Mouse (Mus musculus): Measurements from ENCODE around the gene Hoxa13. TPM values are rescaled to one million over a fixed set of nuclear protein-coding genes. Genes with fewer than 3 reads are reported as not detected.
A peak's percentile ranks its signal among the peaks of the same experiment; 100 is the strongest.

Gene Hoxa13
- polyA plus RNA-seq, 1 experiment from 2014 or later: 0.15 TPM

GRCm38 (mm10) chr6:52219234-52219942 is 41.3 kb downstream of the Hoxa13 start:
- no peak for ATAC-seq (replicated peaks; ENCODE audit: low FRiP score)
- no peaks in the 10 kb centered on the region for H3K36me3 ChIP-seq (ENCODE audit: control insufficient read depth, insufficient read depth, low read length)
- peaks cover 100% of the 10 kb centered on the region for H3K27me3 ChIP-seq (replicated peaks; ENCODE audit: control insufficient read depth, insufficient read depth, low read length)
- no peaks in the 10 kb centered on the region for H3K9me3 ChIP-seq (ENCODE audit: control insufficient read depth, low read length)
- H3K27ac ChIP-seq (ENCODE audit: low read depth, low read length): no peak overlapping the region
- no peak overlapping the region for H3K4me3 ChIP-seq (ENCODE audit: low read depth, low read length)
- H3K9ac ChIP-seq (ENCODE audit: low read depth, low read length): no peak overlapping the region
- no peak overlapping the region for H3K4me2 ChIP-seq
- no peak for DNase-seq (ENCODE audit: low spot score)
- 30% methylated on average over 9 of the region's 9 CpGs for WGBS
- H3K4me1 ChIP-seq (replicated peaks; ENCODE audit: control insufficient read depth, insufficient read depth, low read length): no peaks in the 10 kb centered on the region

- no peak for ATAC-seq (replicated peaks; ENCODE audit: low FRiP score)
- Histone ChIP-seq H3K27ac (ENCODE audit: low read depth, low read length) (no peak overlapping the region), H3K4me1 (replicated peaks; ENCODE audit: control insufficient read depth, insufficient read depth, low read length) (no peaks in the 10 kb centered on the region), H3K27me3 (replicated peaks; ENCODE audit: control insufficient read depth, insufficient read depth, low read length) (peaks cover 100% of the 10 kb centered on the region), H3K4me3 (ENCODE audit: low read depth, low read length) (no peak overlapping the region), H3K9ac (ENCODE audit: low read depth, low read length) (no peak overlapping the region), H3K36me3 (ENCODE audit: control insufficient read depth, insufficient read depth, low read length) (no peaks in the 10 kb centered on the region), H3K4me2 (no peak overlapping the region), H3K9me3 (ENCODE audit: control insufficient read depth, low read length) (no peaks in the 10 kb centered on the region)
- 8% methylated on average over 14 of the region's 14 CpGs for WGBS
- DNase-seq (ENCODE audit: low spot score): no peak
Measured at GRCm38 (mm10) chr6:52218643-52219215, 42.0 kb downstream of the Hoxa13 start.

- ATAC-seq (replicated peaks; ENCODE audit: low FRiP score): no peak
- 7% methylated on average over 23 of the region's 23 CpGs for WGBS
Measured at GRCm38 (mm10) chr6:52217895-52218642, 42.6 kb downstream of the Hoxa13 start.

GRCm38 (mm10) chr6:52217459-52217768 is 43.3 kb downstream of the Hoxa13 start:
- Histone ChIP-seq H3K36me3 (ENCODE audit: control insufficient read depth, insufficient read depth, low read length) (no peaks in the 10 kb centered on the region), H3K4me3 (ENCODE audit: low read depth, low read length) (peak overlapping the region; percentile 40), H3K9ac (ENCODE audit: low read depth, low read length) (no peak overlapping the region), H3K27ac (ENCODE audit: low read depth, low read length) (no peak overlapping the region), H3K9me3 (ENCODE audit: control insufficient read depth, low read length) (no peaks in the 10 kb centered on the region), H3K27me3 (replicated peaks; ENCODE audit: control insufficient read depth, insufficient read depth, low read length) (peaks cover 100% of the 10 kb centered on the region), H3K4me1 (replicated peaks; ENCODE audit: control insufficient read depth, insufficient read depth, low read length) (no peaks in the 10 kb centered on the region), H3K4me2 (peak overlapping the region; percentile 62)
- under 1% methylated on average over 25 of the region's 25 CpGs for WGBS
- DNase-seq (ENCODE audit: low spot score) (no peak), ATAC-seq (replicated peaks; ENCODE audit: low FRiP score) (no peak)

More at GRCm38 (mm10) chr6:52217895-52218642, 42.6 kb downstream of the Hoxa13 start:
- peak overlapping the region; percentile 40; the same call in 1 of the 2 replicates for H3K4me3 ChIP-seq (ENCODE audit: low read depth, low read length)
- DNase-seq (ENCODE audit: low spot score): no peak
- H3K9me3 ChIP-seq (ENCODE audit: control insufficient read depth, low read length): no peaks in the 10 kb centered on the region
- no peak overlapping the region for H3K27ac ChIP-seq (ENCODE audit: low read depth, low read length)
- no peaks in the 10 kb centered on the region for H3K36me3 ChIP-seq (ENCODE audit: control insufficient read depth, insufficient read depth, low read length)
- H3K4me2 ChIP-seq: peak overlapping the region; percentile 62
- H3K27me3 ChIP-seq (replicated peaks; ENCODE audit: control insufficient read depth, insufficient read depth, low read length): peaks cover 100% of the 10 kb centered on the region
- H3K9ac ChIP-seq (ENCODE audit: low read depth, low read length): no peak overlapping the region
- no peaks in the 10 kb centered on the region for H3K4me1 ChIP-seq (replicated peaks; ENCODE audit: control insufficient read depth, insufficient read depth, low read length)

- Histone ChIP-seq H3K36me3 (ENCODE audit: control insufficient read depth, insufficient read depth, low read length) (no peaks in the 10 kb centered on the region), H3K9me3 (ENCODE audit: control insufficient read depth, low read length) (no peaks in the 10 kb centered on the region), H3K4me3 (ENCODE audit: low read depth, low read length) (peak overlapping the region; percentile 40), H3K9ac (ENCODE audit: low read depth, low read length) (peak overlapping the region; percentile 12; the same call in 1 of the 2 replicates), H3K4me1 (replicated peaks; ENCODE audit: control insufficient read depth, insufficient read depth, low read length) (no peaks in the 10 kb centered on the region; the same call in 1 of the 2 replicates), H3K27ac (ENCODE audit: low read depth, low read length) (no peak overlapping the region), H3K4me2 (peak overlapping the region; percentile 62), H3K27me3 (replicated peaks; ENCODE audit: control insufficient read depth, insufficient read depth, low read length) (peaks cover 100% of the 10 kb centered on the region)
- no peak for DNase-seq (ENCODE audit: low spot score)
- 2% methylated on average over 60 of the region's 60 CpGs for WGBS
- ATAC-seq (replicated peaks; ENCODE audit: low FRiP score): no peak
Measured at GRCm38 (mm10) chr6:52216691-52217458, 43.8 kb downstream of the Hoxa13 start.

- Histone ChIP-seq H3K9ac (ENCODE audit: low read depth, low read length) (no peak overlapping the region), H3K4me2 (peak overlapping the region; percentile 23; the same call in 1 of the 2 replicates), H3K9me3 (ENCODE audit: control insufficient read depth, low read length) (no peaks in the 10 kb centered on the region), H3K4me1 (replicated peaks; ENCODE audit: control insufficient read depth, insufficient read depth, low read length) (no peaks in the 10 kb centered on the region; the same call in 1 of the 2 replicates), H3K27me3 (replicated peaks; ENCODE audit: control insufficient read depth, insufficient read depth, low read length) (peaks cover 100% of the 10 kb centered on the region), H3K27ac (ENCODE audit: low read depth, low read length) (no peak overlapping the region), H3K36me3 (ENCODE audit: control insufficient read depth, insufficient read depth, low read length) (no peaks in the 10 kb centered on the region), H3K4me3 (ENCODE audit: low read depth, low read length) (no peak overlapping the region)
- DNase-seq (ENCODE audit: low spot score) (no peak), ATAC-seq (replicated peaks; ENCODE audit: low FRiP score) (no peak)
- 4% methylated on average over 30 of the region's 30 CpGs for WGBS
Measured at GRCm38 (mm10) chr6:52215771-52216535, 44.7 kb downstream of the Hoxa13 start.

GRCm38 (mm10) chr6:52215070-52215469 is 45.6 kb downstream of the Hoxa13 start:
- no peaks in the 10 kb centered on the region; the same call in 1 of the 2 replicates for H3K4me1 ChIP-seq (replicated peaks; ENCODE audit: control insufficient read depth, insufficient read depth, low read length)
- no peak overlapping the region for H3K9ac ChIP-seq (ENCODE audit: low read depth, low read length)
- WGBS: 16% methylated on average over 3 of the region's 3 CpGs
- no peak overlapping the region for H3K27ac ChIP-seq (ENCODE audit: low read depth, low read length)
- no peak overlapping the region for H3K4me2 ChIP-seq
- no peaks in the 10 kb centered on the region for H3K9me3 ChIP-seq (ENCODE audit: control insufficient read depth, low read length)
- H3K36me3 ChIP-seq (ENCODE audit: control insufficient read depth, insufficient read depth, low read length): no peaks in the 10 kb centered on the region
- H3K27me3 ChIP-seq (replicated peaks; ENCODE audit: control insufficient read depth, insufficient read depth, low read length): peaks cover 100% of the 10 kb centered on the region
- ATAC-seq (replicated peaks; ENCODE audit: low FRiP score) (no peak), DNase-seq (ENCODE audit: low spot score) (no peak)
- H3K4me3 ChIP-seq (ENCODE audit: low read depth, low read length): no peak overlapping the region

- no peak overlapping the region for H3K4me2 ChIP-seq
- H3K27ac ChIP-seq (ENCODE audit: low read depth, low read length): no peak overlapping the region
- H3K27me3 ChIP-seq (replicated peaks; ENCODE audit: control insufficient read depth, insufficient read depth, low read length): peaks cover 100% of the 10 kb centered on the region
- no peaks in the 10 kb centered on the region for H3K36me3 ChIP-seq (ENCODE audit: control insufficient read depth, insufficient read depth, low read length)
- DNase-seq (ENCODE audit: low spot score) (no peak), ATAC-seq (replicated peaks; ENCODE audit: low FRiP score) (no peak)
- no peaks in the 10 kb centered on the region for H3K9me3 ChIP-seq (ENCODE audit: control insufficient read depth, low read length)
- no peak overlapping the region for H3K4me3 ChIP-seq (ENCODE audit: low read depth, low read length)
- H3K4me1 ChIP-seq (replicated peaks; ENCODE audit: control insufficient read depth, insufficient read depth, low read length): no peaks in the 10 kb centered on the region; the same call in 1 of the 2 replicates
- 23% methylated on average over 5 of the region's 5 CpGs for WGBS
- no peak overlapping the region for H3K9ac ChIP-seq (ENCODE audit: low read depth, low read length)
Measured at GRCm38 (mm10) chr6:52214271-52214670, 46.4 kb downstream of the Hoxa13 start.

All from liver, embryonic 11.5 days (tissue).